Mouse (Mus musculus) embryonic fibroblast, embryonic 13.5 days (primary cell): ENCODE data around the gene Tap2. TPM values are rescaled to one million over a fixed set of nuclear protein-coding genes. Genes with fewer than 3 reads are reported as not detected.

Source experiments
- H3K27ac ChIP-seq: 2 replicates; pipeline ENCODE4 v1.5.1; 2012; ENCODE audit warnings: low read length, control low read depth, inconsistent platforms; ENCODE audit not compliant: insufficient read depth
- H3K4me1 ChIP-seq: 2 replicates; pipeline ENCODE4 v1.6.1; 2011; ENCODE audit warnings: low read length; ENCODE audit not compliant: control insufficient read depth, insufficient read depth
- H3K4me3 ChIP-seq: 2 replicates; pipeline ENCODE4 v1.5.1; 2011; ENCODE audit warnings: mild to moderate bottlenecking, control low read depth, low read length; ENCODE audit not compliant: insufficient read depth
- CTCF ChIP-seq: IDR thresholded peaks from 2 replicates; pipeline ENCODE4 v1.5.1; 2011; ENCODE audit warnings: mild to moderate bottlenecking, control low read depth, low read length, moderate library complexity, borderline replicate concordance; ENCODE audit not compliant: insufficient read depth
- POLR2A ChIP-seq: IDR thresholded peaks from 2 replicates; pipeline ENCODE4 v1.6.1; 2011; ENCODE audit warnings: low read depth, mild to moderate bottlenecking, control low read depth, low read length, moderate library complexity
- polyA plus RNA-seq: library from polyadenylated mRNA; stranded (reverse); fragments of >200 nt; gene quantifications from 2 replicates; pipeline ENCODE4 v1.2.4, GENCODE M21; 2011; ENCODE audit warnings: low read depth; ENCODE audit not compliant: missing spikeins, insufficient read length

Gene Tap2
- polyA plus RNA-seq, 1 experiment: 25.6 TPM

DNA sequence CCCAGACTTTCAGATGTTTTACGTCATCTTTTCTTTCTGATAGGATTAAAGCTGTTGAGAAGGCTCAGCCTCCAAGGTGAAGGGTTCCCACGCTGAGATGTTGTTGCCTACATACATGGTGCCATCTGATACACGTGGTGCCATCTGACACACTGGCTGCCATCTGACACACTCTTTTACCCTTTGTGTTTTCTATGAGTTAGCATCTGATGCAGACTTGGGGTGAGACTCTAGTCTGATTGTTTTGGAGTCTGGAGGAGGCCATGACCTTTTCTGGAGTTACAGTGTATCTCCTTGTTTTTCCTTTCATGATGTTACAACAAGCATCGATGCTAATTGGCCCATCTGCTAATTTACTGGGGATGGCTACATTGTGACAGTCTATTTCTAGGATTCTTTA, 41.3 kb downstream of the Tap2 start:
- H3K4me3 ChIP-seq: no peak overlapping the region
- TF ChIP-seq CTCF (no peak), POLR2A (no peak)
- H3K27ac ChIP-seq: no peak overlapping the region
- no peaks in the 10 kb centered on the region for H3K4me1 ChIP-seq

DNA sequence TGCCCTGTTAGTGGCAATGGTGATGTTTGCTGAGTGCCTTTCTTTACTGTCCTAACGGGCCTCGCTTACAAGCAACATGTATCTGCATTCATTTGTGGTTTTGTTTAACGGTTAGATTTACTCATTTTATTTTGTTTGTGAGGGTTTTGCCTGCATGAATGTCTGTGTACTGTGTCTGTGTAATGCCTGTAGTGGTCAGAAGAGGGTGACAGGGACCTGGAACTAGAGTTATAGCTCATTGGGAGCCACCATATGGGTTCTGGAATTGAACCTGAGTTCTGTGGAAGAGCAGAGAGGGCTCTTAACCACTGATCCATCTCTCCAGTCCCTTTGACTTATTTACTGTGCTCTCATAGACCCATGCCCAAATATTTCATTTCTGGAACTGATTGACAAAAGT, 43.7 kb downstream of the Tap2 start:
- Histone ChIP-seq H3K4me1 (no peaks in the 10 kb centered on the region), H3K27ac (no peak overlapping the region), H3K4me3 (no peak overlapping the region)
- TF ChIP-seq CTCF (no peak), POLR2A (no peak)

DNA sequence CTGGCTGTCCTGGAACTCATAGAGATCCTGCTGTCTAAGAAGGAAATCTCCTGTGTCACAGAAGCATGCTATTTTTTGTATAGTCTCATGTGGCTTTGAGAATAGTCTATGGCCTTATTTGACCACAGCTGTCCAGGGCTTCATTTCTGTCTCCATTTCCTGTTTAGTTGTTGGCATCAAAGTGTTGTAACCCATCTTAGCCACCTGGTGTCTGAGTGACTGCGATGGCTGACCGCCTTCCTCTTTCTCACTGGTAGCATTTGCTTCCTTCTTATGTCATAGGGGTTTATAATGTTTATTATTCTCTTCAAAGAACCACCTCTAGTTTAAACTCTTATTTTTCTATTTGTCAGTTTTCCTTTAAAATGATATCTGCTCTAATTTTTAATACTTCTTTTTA, 45.4 kb downstream of the Tap2 start:
- Histone ChIP-seq H3K4me3 (no peak overlapping the region), H3K27ac (no peak overlapping the region), H3K4me1 (no peaks in the 10 kb centered on the region)
- TF ChIP-seq POLR2A (no peak), CTCF (no peak)

DNA sequence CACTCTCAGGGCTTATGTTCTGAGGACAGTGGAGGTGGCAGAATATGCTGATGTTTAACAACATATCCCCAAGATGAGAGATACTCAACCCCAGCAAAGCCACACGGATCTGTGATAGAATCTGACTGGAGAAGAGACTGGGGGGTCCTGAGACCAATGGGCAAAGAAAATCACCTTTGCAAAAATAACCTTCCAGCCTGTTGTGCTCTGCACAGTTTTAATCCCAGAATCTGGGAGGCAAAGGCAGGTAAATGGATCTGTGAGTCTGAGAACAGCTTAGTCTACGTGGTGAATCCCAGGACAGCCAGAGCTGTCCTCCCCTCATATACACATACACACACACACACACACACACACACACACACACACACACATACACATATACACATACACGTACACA, 46.0 kb downstream of the Tap2 start:
- no peak overlapping the region for H3K4me3 ChIP-seq
- no peaks in the 10 kb centered on the region for H3K4me1 ChIP-seq
- H3K27ac ChIP-seq: no peak overlapping the region
- no peak for TF ChIP-seq POLR2A
- no peak for TF ChIP-seq CTCF

DNA sequence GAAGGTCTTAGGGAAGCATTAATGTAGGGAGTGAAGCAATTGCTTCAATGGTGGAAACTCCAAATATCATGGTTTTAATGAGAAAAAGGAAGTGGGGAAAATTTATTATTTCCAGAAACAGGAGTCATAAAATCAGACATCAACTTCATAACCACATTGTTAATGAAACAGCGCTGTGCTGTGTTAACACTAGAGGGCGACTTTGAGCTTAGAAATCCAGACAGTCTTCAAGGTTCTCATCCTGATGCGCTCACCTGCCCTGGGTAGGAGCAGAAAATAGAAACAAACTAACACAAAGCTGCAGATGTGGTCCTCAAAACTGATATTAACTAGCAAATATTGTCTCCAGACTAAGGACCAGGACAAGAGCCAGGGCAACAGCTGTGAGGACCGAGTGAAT, 46.6 kb downstream of the Tap2 start:
- H3K27ac ChIP-seq: no peak overlapping the region
- TF ChIP-seq CTCF (0 out of 2 replicates have a peak, but pooled peaks have one; percentile 9), POLR2A (no peak)
- no peak overlapping the region for H3K4me3 ChIP-seq
- H3K4me1 ChIP-seq: no peaks in the 10 kb centered on the region

DNA sequence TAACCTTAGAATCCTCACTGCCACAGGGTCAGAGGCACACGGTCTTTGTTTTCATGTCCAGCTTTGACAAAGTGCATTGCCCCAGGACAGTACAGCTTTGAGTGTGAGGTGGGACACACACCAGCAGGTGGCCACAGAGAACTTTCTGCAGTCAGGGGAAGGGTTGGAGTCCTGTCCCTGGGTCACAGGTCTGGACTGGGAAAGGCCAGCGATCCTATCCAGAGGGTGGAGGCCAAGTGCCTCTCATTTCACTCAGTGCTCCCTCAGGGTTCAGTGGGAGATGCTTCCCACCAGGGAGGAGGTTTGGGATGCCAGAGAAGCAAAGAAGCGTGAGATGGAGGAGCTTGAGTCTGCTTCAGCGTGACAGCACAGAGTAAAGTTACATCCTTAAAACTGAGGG, 48.3 kb downstream of the Tap2 start:
- Histone ChIP-seq H3K4me3 (no peak overlapping the region), H3K4me1 (no peaks in the 10 kb centered on the region), H3K27ac (no peak overlapping the region)
- TF ChIP-seq CTCF (peak; percentile 36; the same call in 1 of the 2 replicates), POLR2A (no peak)

DNA sequence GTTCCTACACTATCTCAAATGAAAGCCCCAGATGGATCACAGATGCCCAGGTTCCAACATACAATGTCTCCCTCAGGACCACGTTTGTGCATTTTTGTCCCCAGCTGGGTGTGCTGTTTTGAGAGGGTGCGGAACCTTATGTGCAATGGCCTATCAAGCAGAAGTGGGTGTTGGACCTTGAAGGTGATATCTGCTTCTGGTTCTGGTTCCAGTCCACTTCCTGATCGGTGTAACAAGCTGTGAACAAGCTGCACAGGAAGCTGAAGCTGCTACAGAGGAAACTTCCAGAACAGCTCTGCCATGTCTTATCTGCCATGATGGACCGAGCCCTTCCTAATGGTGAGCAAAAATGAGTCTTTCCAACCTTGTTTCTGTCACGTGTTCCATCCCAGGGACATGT, 53.2 kb downstream of the Tap2 start:
- H3K27ac ChIP-seq: no peak overlapping the region
- no peak overlapping the region for H3K4me3 ChIP-seq
- H3K4me1 ChIP-seq: no peaks in the 10 kb centered on the region
- TF ChIP-seq POLR2A (no peak), CTCF (no peak)

DNA sequence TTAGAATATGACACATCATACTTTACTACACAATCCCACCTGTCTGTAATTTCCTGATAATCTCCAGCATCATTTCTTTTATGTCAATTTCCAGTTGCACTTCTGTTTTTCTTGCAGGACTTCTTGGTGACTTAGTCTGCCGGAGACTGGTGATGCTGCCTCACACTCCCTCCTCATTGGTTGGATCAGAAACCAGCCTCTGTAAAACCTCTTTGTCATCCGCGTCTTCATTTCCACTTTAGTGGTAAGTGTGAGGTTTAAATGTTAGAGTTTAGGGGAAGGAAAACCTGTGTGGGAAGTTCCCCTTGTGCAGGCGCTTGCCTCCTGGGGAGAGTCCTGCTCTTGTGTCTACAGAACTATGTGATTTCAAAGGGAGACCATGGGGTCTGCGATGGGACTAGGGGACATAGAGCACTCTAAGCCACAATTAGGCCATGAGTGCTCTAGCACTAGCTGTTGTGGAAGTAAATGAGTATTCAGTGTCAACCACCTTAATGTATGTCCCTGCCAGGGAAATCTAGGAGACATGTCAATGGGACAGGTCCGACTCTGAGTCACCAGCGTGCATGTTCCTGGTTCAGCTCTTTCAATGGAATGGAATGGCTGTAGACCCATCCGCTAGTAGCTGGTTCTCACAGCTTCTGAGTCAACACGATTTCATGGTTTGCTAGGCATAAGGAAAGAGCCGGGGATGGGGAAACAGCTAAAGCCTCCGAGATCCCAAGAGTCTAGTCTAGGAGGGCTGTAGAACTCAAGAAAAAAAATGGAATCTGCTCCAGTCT, 54.5 kb downstream of the Tap2 start, which contains the start of gene H2-Ab1:
TSS of gene H2-Ab1 (plus strand) at position 96 of the 782 bp plus-strand sequence.
- no peak for TF ChIP-seq CTCF
- no peak for TF ChIP-seq POLR2A
- Histone ChIP-seq H3K27ac (no peak within 1 kb of the TSS), H3K4me1 (no peaks in the 10 kb centered on the region), H3K4me3 (no peak within 1 kb of the TSS)

DNA sequence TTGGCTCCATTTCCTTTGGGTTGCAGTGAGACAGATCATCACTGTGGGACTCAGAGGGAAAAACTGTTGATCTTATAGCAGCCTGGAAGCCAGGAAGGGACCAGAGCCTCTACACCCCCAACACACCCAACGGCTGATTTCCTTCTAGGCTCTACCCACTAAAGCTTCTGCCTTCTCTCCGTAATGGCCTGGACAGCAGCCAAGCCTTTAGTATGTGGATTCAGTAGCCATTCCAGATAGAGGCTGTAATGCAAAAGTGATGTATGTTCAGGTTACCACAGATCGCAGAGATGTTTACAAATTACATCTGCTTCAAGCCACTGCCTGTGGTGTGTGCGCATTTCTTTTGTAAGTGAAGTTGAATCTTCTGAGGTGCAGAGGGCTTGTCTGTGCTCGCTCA, 57.2 kb downstream of the Tap2 start:
- H3K4me1 ChIP-seq: no peaks in the 10 kb centered on the region
- TF ChIP-seq POLR2A (no peak), CTCF (no peak)
- H3K27ac ChIP-seq: no peak overlapping the region
- no peak overlapping the region for H3K4me3 ChIP-seq

DNA sequence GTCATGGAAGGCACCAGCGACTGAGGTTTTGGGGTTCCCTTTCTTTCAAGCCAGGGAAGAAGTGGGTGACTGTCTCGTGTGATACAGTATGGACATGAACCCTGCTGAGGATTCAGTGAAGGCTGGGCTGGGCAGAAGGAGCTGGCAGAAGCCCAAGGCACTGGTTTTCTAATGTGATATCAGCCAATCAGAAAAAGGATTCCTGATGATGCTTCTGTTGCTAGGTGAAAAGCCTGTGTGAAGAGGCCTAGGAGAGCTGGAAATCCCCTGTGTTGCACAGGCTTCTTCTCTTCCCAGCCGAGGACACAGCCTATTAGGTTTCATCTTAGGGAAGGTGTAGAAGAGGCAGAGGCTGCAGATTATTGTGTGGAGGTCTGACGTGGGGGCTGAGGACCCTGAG, 58.2 kb downstream of the Tap2 start:
- H3K4me3 ChIP-seq: no peak overlapping the region
- no peaks in the 10 kb centered on the region for H3K4me1 ChIP-seq
- TF ChIP-seq CTCF (no peak), POLR2A (no peak)
- H3K27ac ChIP-seq: no peak overlapping the region
